Mouse (Mus musculus) left cerebral cortex, adult 8-10 months (tissue): ENCODE data around the gene Dnajc22. TPM values are rescaled to one million over a fixed set of nuclear protein-coding genes. Genes with fewer than 3 reads are reported as not detected.

Experiments used
- microRNA-seq, 2 experiments: library from miRNA; unstranded; fragments of <30 nt; microRNA quantifications; one replicate each; pipeline ENCODE4 v1.2.0; 2022
- total RNA-seq, 4 experiments: library from RNA; stranded (reverse); gene quantifications; 2 replicates each; pipeline ENCODE4 v1.2.4; 2022

The Dnajc22 gene
- total RNA-seq, 4 experiments from 2014 or later = 0.30 to 0.56 (median 0.34) TPM; not detected in 1

Small RNA genes within 50 kb of the gene (microRNA-seq; reads per million reads assigned to microRNA genes)
- gene Mir6960 = 0 reads per million in 2 experiments

Other genes with a start within 250 kb of the Dnajc22 start
- gene Kmt2d, start 222.0 kb upstream of the Dnajc22 start, total RNA-seq = 10 to 100 TPM; 65.4 to 88.7 (median 76.5) TPM
- 10 to 100 TPM in 2 of 4 experiments, 1 to 10 TPM in 2; 8.4 to 10.9 (median 10.2) TPM for gene Rhebl1, start 198.6 kb upstream of the Dnajc22 start, total RNA-seq
- gene Dhh, start 194.6 kb upstream of the Dnajc22 start, total RNA-seq = under 1 TPM in 3 of 4 experiments, not detected in 1; 0.12 to 0.39 (median 0.13) TPM
- 10 to 100 TPM; 13.7 to 17.9 (median 14.7) TPM for gene Lmbr1l, start 174.9 kb upstream of the Dnajc22 start, total RNA-seq
- 100 to 1,000 TPM; 560 to 600 (median 569) TPM for gene Tuba1b, start 158.6 kb upstream of the Dnajc22 start, total RNA-seq
- not detected for gene Gm49450, start 139.6 kb upstream of the Dnajc22 start, total RNA-seq
- 100 to 1,000 TPM; 904 to 960 (median 945) TPM for gene Tuba1a, start 139.5 kb upstream of the Dnajc22 start, total RNA-seq
- gene Tuba1c, start 63.3 kb upstream of the Dnajc22 start, total RNA-seq = 10 to 100 TPM; 41.1 to 59.7 (median 56.5) TPM
- 1 to 10 TPM in 3 of 4 experiments, under 1 TPM in 1; 0.73 to 1.5 (median 1.2) TPM for gene Prph, start 38.0 kb upstream of the Dnajc22 start, total RNA-seq
- gene Troap, start 18.6 kb upstream of the Dnajc22 start, total RNA-seq = under 1 TPM in 2 of 4 experiments, not detected in 2; 0.74 to 0.95 TPM
- not detected for gene C1ql4, start 5.4 kb upstream of the Dnajc22 start, total RNA-seq
- 10 to 100 TPM; 29.7 to 34.1 (median 33.2) TPM for gene Spats2, start 32.7 kb downstream of the Dnajc22 start, total RNA-seq
- gene Kcnh3, start 131.7 kb downstream of the Dnajc22 start, total RNA-seq = 100 to 1,000 TPM; 141 to 172 (median 154) TPM
- gene Mcrs1, start 158.8 kb downstream of the Dnajc22 start, total RNA-seq = 10 to 100 TPM; 86.7 to 96.0 (median 87.8) TPM
- gene Prpf40b, start 201.9 kb downstream of the Dnajc22 start, total RNA-seq = 10 to 100 TPM; 87.9 to 95.7 (median 93.4) TPM
- 1 to 10 TPM in 3 of 4 experiments, under 1 TPM in 1; 0.58 to 2.1 (median 1.1) TPM for gene Fam186b, start 202.7 kb downstream of the Dnajc22 start, total RNA-seq